Mouse (Mus musculus) forebrain, embryonic 12.5 days (tissue): ENCODE results near the gene Tmem87b. TPM values are rescaled to one million over a fixed set of nuclear protein-coding genes. Genes with fewer than 3 reads are reported as not detected.

ENCODE experiments used
- ATAC-seq: fragments of 200-750 bp; cut with Nextera tagmentation; 2 replicates; pipeline ENCODE4 v1.8.0; 2017; ENCODE audit warnings: moderate TSS enrichment; ENCODE audit not compliant: low FRiP score
- H3K27ac ChIP-seq: fragments of 300-500 bp; sonication (generic); 2 replicates; pipeline ENCODE4 v1.5.1; 2016; ENCODE audit warnings: mild to moderate bottlenecking
- H3K27me3 ChIP-seq: fragments of 300-500 bp; sonication (generic); 2 replicates; pipeline ENCODE4 v1.6.1; 2016; ENCODE audit warnings: mild to moderate bottlenecking
- H3K36me3 ChIP-seq: fragments of 300-500 bp; sonication (generic); replicated peaks from 2 replicates; pipeline ENCODE4 v1.6.1; 2016; ENCODE audit warnings: mild to moderate bottlenecking
- H3K4me1 ChIP-seq: fragments of 300-500 bp; sonication (generic); 2 replicates; pipeline ENCODE4 v1.6.1; 2016
- H3K4me2 ChIP-seq: fragments of 300-500 bp; sonication (generic); 2 replicates; pipeline ENCODE4 v1.6.1; 2016; ENCODE audit warnings: mild to moderate bottlenecking, moderate library complexity
- H3K4me3 ChIP-seq: fragments of 300-500 bp; sonication (generic); replicated peaks from 2 replicates; pipeline ENCODE4 v1.5.1; 2016; ENCODE audit warnings: mild to moderate bottlenecking
- H3K9ac ChIP-seq: fragments of 300-500 bp; sonication (generic); 2 replicates; pipeline ENCODE4 v1.6.1; 2016; ENCODE audit warnings: mild to moderate bottlenecking
- H3K9me3 ChIP-seq: fragments of 300-500 bp; sonication (generic); 2 replicates; pipeline ENCODE4 v1.6.1; 2016
- WGBS: fragments of 180-500 bp; shearing (Covaris S2); methylation state at CpG from one replicate; pipeline ENCODE4 v1.1.7; 2016; 5-methylcytosine and 5-hydroxymethylcytosine counted together
- polyA plus RNA-seq: library from polyadenylated mRNA; unstranded; fragments of >200 nt; fragmentation: Nextera tagmentation; extraction: Ambion mirVana; gene quantifications from 2 replicates; pipeline ENCODE4 v1.2.1, GENCODE M21; 2016

Tmem87b gene
- polyA plus RNA-seq = 29.3 and 30.8 TPM in 2 replicates

DNA sequence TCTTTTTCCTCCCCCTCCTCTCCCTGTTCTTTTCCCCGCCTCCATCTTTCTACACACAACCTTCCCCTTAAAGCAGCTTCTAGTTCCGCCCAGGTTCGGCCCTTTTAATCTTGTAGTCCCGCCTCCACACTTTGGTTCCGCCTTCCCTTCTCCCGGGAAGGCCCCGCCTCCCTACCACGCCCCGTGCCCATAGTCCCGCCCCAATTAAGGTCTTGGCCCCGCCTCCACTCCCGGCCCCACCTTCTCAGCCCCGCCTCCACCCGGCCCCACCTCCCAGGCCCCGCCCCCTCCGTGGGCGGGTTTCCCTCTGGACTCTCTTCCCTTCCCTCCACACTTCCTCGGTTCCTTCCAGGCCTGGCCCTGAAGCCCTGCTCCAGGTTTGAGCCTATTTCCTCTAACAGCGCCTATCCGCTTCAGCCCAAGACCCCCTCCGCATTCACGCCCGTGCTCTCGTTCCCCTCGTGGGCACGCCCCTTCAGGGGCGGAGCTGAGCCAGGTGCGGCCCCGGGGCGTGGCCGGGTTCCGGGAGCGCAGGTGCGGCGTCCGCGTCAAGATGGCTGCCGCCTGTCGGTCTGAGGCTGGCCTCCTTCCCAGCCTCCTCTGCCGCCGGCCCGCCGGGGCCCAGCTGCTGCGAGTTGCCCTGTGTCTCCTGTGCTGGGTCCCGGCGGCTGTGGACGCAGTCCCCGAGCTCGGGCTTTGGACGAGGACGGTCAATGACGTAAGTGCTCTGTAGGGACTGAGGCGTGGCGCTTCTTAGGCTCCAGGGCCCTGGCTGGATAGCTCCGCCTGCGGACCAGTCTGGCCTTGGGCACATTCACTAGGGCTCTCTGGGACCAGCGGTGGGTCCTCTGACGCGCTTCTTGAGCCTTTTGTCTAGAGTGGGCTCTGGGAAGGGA is at the start of gene Tmem87b:
Tmem87b (plus strand) TSS at position 333 of the 896 bp plus-strand sequence.
- H3K9me3 ChIP-seq = no peaks in the 10 kb centered on the region
- H3K27ac ChIP-seq = peak within 1 kb of the TSS; percentile 96
- peak within 1 kb of the TSS; percentile 72 for H3K9ac ChIP-seq
- ATAC-seq = peak; percentile 92
- under 1% methylated on average over 59 of the region's 59 CpGs for WGBS
- H3K4me3 ChIP-seq = peak within 1 kb of the TSS; percentile 71
- H3K27me3 ChIP-seq = no peaks in the 10 kb centered on the region
- peaks cover 14% of the 10 kb centered on the region for H3K4me1 ChIP-seq
- H3K4me2 ChIP-seq = peak within 1 kb of the TSS; percentile 62
- H3K36me3 ChIP-seq = no peaks in the 10 kb centered on the region

DNA sequence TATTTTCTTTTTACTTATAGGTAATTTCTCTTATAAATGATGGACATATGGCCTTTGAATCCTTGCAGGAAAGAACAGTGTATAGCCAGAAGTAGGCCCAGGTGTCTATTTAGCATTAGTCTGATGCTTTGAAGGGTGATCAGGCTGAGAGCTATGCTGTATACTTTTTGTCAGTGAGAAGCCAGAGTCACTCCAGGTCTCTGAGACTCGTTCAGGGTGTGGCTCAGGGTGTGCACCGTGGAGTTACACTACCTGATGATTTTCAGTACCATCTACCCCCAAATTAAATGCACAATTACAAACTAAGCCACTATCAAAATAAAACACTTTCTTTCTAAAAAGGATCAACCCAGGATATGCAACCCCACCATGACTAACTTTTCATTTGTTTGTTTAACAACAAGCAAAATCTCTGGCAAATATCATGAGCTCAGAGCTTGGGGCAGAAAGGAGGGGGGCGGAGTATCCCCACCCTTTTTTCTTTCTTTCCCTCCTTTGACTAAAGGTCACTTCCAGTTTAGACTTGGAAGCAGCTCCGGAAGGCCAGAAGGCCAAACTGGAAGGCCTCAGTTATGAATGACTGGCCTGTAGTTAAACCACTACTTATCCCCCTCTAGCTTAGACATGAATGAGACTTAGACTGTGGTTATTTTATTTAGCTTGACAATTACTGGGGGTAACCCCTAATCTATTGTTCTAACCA is 49.2 kb upstream of the Tmem87b start:
- H3K27ac ChIP-seq = no peak overlapping the region
- H3K36me3 ChIP-seq = no peaks in the 10 kb centered on the region
- H3K27me3 ChIP-seq = no peaks in the 10 kb centered on the region
- no peak for ATAC-seq
- no peak overlapping the region for H3K4me3 ChIP-seq
- H3K4me2 ChIP-seq = no peak overlapping the region
- no peaks in the 10 kb centered on the region for H3K4me1 ChIP-seq
- H3K9ac ChIP-seq = no peak overlapping the region
- WGBS = 79% methylated on average over 4 of the region's 4 CpGs
- no peaks in the 10 kb centered on the region for H3K9me3 ChIP-seq

DNA sequence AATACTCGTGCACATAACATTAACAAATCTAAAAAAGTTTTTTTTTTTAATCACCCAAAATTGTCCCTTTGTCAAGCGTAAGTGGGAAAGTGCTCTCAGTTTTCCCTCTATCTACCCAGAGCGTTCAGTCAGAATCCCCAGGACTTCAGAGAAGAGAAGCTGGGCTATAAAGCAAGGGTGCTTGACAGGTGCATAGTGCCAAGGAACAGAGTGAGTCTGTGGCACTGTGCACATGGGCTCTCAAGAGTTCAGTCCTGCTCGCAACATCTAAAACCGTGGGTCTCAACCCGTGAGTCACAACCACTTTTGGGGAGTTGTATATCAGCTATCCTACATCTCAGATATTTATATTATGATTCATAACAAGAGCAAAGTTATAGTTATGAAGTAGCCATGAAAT is 47.4 kb upstream of the Tmem87b start:
- Histone ChIP-seq H3K27ac (no peak overlapping the region), H3K27me3 (no peaks in the 10 kb centered on the region), H3K4me1 (no peaks in the 10 kb centered on the region), H3K4me2 (no peak overlapping the region), H3K4me3 (no peak overlapping the region), H3K9ac (no peak overlapping the region), H3K36me3 (no peaks in the 10 kb centered on the region), H3K9me3 (no peaks in the 10 kb centered on the region)
- WGBS = 88% methylated on average over 6 of the region's 6 CpGs
- no peak for ATAC-seq

DNA sequence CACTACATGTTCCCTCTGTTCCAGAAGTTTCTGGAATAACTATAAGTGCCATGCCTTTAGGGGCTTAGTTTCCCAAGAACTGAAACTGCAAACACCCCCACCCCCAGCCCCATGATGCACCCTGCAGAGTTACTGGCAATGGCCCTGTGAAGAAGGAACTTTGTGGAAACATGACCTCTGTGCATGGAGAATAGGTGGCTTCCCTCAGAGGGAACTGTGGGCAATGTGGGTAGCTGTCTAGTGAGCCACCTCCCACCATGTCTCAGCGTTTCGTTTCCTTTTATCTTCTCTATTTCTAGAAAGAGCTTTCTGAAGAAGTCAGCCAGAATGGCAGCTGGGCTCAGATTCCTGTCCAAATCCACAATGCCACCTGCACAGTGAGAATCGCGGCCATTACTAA is 46.9 kb upstream of the Tmem87b start:
- Histone ChIP-seq H3K9me3 (no peaks in the 10 kb centered on the region), H3K4me2 (no peak overlapping the region), H3K4me3 (no peak overlapping the region), H3K9ac (no peak overlapping the region), H3K27me3 (no peaks in the 10 kb centered on the region), H3K27ac (no peak overlapping the region), H3K4me1 (no peaks in the 10 kb centered on the region), H3K36me3 (no peaks in the 10 kb centered on the region)
- 86% methylated on average over 4 of the region's 4 CpGs for WGBS
- ATAC-seq = no peak

DNA sequence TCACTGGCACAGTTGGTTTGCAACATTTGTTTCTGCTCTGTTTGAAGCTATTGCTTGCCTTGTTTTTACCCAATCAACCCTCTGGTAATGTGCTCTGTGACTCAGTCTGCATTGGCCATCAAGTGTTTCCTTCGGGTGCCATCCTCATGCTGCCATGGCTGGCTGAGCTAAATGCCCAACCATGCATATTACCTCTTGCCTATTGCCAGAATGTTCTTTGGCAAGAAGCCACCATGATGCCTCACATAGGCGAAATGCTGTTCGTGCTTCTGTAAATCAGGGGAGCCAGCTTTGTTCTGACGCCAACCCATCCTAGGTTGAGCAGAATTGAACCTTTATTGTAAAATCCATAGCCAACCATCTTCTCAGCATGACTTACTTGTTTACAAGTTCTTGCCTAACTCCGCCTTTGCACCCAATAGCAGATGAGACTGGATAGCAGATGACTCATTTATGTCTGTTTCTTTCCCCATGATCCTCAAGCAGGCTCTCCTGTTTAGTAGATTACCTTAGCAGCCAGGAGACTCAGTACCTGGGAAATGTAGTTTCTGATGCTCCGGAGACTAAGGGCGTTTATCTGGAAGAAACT is 46.1 kb upstream of the Tmem87b start:
- WGBS = 93% methylated on average over 7 of the region's 7 CpGs

DNA sequence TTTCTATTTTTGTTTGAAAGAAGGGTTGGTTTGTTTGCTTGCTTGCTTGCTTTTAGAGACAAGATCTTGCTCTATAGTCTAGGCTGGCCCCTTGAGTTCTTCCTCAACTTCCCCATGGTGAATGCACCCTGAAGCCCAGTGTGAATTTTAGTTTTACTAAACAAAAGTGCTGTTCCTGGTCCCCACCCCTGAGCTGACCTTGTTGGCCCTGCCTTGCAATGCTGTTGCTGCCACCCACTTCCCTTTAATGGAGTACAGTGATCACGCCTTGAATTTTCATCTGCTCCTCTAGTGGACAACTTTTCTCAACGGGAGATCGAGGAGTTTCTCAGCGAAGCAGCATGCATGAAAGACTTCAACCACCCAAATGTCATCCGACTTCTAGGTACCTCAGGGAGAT is 35.7 kb upstream of the Tmem87b start:
- no peak overlapping the region for H3K4me2 ChIP-seq
- H3K4me1 ChIP-seq = peaks cover 9% of the 10 kb centered on the region
- H3K27ac ChIP-seq = no peak overlapping the region
- H3K27me3 ChIP-seq = no peaks in the 10 kb centered on the region
- no peak overlapping the region for H3K4me3 ChIP-seq
- no peaks in the 10 kb centered on the region for H3K36me3 ChIP-seq
- H3K9me3 ChIP-seq = no peaks in the 10 kb centered on the region
- no peak overlapping the region for H3K9ac ChIP-seq
- 95% methylated on average over 5 of the region's 5 CpGs for WGBS
- ATAC-seq = no peak

More for the DNA sequence above, 46.1 kb upstream of the Tmem87b start:
- Histone ChIP-seq H3K27ac (no peak overlapping the region), H3K4me3 (no peak overlapping the region), H3K9ac (no peak overlapping the region), H3K36me3 (no peaks in the 10 kb centered on the region), H3K27me3 (no peaks in the 10 kb centered on the region), H3K9me3 (no peaks in the 10 kb centered on the region), H3K4me1 (no peaks in the 10 kb centered on the region), H3K4me2 (no peak overlapping the region)
- ATAC-seq = no peak

DNA sequence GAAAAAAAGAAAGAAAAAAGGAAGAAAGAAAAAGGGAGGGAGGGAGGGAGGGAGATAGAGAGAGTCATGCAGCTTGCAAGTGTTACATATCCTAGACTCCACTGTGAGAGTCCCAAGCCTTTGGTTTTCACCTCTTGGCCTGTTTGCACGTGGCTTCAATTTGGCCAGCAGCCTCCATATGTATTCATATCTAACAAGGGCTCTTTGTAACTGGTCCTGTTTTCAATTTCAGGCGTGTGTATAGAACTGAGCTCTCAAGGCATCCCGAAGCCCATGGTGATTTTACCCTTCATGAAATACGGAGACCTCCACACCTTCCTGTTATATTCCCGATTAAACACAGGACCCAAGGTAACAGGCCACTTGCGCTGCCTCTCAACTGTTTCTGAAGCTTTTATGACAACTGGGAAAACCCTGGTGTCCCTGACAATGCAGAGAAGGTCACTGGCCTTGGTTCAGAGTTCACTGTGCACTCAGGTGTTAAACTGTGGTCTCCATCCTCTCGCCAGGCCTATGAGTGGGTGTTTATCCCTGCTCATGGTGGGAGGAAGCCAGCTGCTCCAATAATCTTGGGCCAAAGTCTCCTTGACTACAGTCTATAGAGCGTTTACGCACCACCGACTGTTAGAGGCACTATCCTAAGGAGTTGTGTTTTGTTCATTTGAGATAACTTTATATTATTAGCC is 34.1 kb upstream of the Tmem87b start:
- Histone ChIP-seq H3K4me1 (peaks cover 9% of the 10 kb centered on the region), H3K36me3 (no peaks in the 10 kb centered on the region), H3K27ac (no peak overlapping the region), H3K9me3 (no peaks in the 10 kb centered on the region), H3K9ac (no peak overlapping the region), H3K27me3 (no peaks in the 10 kb centered on the region), H3K4me3 (no peak overlapping the region), H3K4me2 (no peak overlapping the region)
- no peak for ATAC-seq
- WGBS = 85% methylated on average over 10 of the region's 10 CpGs

DNA sequence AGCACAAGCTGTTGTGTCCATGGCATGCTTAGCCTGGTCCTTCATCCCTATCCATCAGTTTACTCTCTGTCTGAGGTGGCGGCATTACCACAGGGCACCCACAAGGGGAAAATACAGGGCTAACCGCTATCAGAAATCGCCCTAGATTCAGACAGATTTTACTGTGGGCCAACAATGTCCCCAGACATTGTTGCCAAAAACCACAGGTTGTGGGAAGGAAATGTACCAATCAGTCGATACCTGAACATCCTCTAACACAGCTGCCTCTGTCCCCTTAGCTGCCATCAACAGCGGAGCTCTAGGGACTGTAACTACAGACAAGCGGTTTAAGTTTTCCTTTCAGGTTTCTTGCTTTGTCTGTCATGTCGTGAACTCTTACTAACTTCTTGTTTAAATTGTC is 33.1 kb upstream of the Tmem87b start:
- H3K9me3 ChIP-seq = no peaks in the 10 kb centered on the region
- WGBS = 93% methylated on average over 7 of the region's 7 CpGs
- no peak overlapping the region for H3K27ac ChIP-seq
- H3K9ac ChIP-seq = no peak overlapping the region
- peaks cover 9% of the 10 kb centered on the region for H3K4me1 ChIP-seq
- no peak for ATAC-seq
- no peaks in the 10 kb centered on the region for H3K36me3 ChIP-seq
- no peaks in the 10 kb centered on the region for H3K27me3 ChIP-seq
- H3K4me3 ChIP-seq = no peak overlapping the region
- H3K4me2 ChIP-seq = no peak overlapping the region

DNA sequence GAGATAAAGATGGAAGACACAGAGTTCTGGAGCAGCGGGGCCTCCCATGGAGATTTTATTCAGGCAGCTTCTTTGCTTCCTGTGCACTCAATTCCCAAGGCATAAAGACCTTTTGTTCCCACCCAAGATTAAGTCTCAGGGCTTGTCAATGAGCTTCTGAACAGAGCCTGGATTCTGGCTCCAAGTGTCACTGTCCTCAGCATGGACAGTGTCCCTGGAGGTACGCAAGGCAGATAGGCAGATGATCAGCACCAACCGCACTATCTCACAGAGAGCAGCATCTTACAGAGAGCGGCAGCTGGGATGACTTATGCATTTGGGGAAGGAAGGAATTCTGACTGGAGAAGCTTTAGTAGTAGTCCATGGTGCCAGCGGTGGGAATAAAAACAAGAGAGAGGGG is 31.6 kb upstream of the Tmem87b start:
- Histone ChIP-seq H3K4me2 (no peak overlapping the region), H3K27me3 (no peaks in the 10 kb centered on the region), H3K4me3 (no peak overlapping the region), H3K27ac (no peak overlapping the region), H3K4me1 (peaks cover 9% of the 10 kb centered on the region), H3K9me3 (no peaks in the 10 kb centered on the region), H3K36me3 (no peaks in the 10 kb centered on the region), H3K9ac (no peak overlapping the region)
- WGBS = 25% methylated on average over 5 of the region's 5 CpGs
- no peak for ATAC-seq

DNA sequence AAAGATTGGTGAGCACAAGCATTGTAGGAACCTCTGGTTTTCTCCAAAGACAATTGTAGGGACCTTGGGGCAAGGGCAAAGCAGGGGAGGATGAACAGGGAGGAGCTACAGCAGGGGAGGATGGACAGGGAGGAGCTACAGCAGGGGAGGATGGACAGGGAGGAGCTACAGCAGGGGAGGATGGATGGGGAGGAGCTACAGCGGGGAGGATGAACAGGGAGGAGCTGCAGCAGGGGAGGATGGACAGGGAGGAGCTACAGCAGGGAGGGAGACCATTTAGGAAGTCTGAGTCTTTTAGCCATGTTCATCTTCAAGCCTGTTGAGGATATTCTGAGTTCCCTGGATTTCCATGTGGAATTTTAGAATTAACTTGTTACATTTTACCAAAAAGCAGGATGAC is 31.1 kb upstream of the Tmem87b start:
- no peak for ATAC-seq
- peaks cover 9% of the 10 kb centered on the region for H3K4me1 ChIP-seq
- no peak overlapping the region for H3K4me2 ChIP-seq
- no peak overlapping the region for H3K9ac ChIP-seq
- H3K36me3 ChIP-seq = no peaks in the 10 kb centered on the region
- 63% methylated on average over 1 of the region's 1 CpGs for WGBS
- no peak overlapping the region for H3K4me3 ChIP-seq
- no peaks in the 10 kb centered on the region for H3K9me3 ChIP-seq
- H3K27me3 ChIP-seq = no peaks in the 10 kb centered on the region
- no peak overlapping the region for H3K27ac ChIP-seq

DNA sequence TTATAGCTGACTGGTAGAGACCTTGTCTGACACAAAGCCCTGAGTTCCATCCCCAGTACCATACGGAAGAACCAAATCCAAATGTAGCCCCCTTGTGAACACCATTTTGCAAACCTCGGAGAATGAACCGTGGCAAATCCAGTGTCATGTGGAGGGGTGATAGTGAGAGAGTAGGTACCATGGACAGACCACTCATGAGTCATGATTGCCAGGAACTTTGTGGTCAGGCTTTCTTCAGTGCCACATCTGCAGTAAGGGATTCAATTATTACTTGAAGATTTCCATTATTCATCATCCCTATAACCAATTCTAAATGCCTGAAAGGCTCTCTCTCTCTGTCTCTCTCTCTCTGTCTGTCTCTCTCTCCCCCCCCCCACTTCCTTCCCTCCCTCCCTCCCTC is 30.1 kb upstream of the Tmem87b start:
- no peak for ATAC-seq
- Histone ChIP-seq H3K4me3 (no peak overlapping the region), H3K4me2 (no peak overlapping the region), H3K36me3 (no peaks in the 10 kb centered on the region), H3K4me1 (peaks cover 9% of the 10 kb centered on the region), H3K9me3 (no peaks in the 10 kb centered on the region), H3K27me3 (no peaks in the 10 kb centered on the region), H3K27ac (no peak overlapping the region), H3K9ac (no peak overlapping the region)
- WGBS = 94% methylated on average over 3 of the region's 3 CpGs
